Mouse (Mus musculus) adrenal gland, adult 2 months (tissue): ENCODE measurements around the gene Taar1. TPM values are rescaled to one million over a fixed set of nuclear protein-coding genes. Genes with fewer than 3 reads are reported as not detected.

Source experiments
- polyA plus RNA-seq: library from polyadenylated mRNA; depleted of rRNA; stranded (reverse); fragments of >200 nt; gene quantifications from 2 replicates; pipeline ENCODE4 v1.2.3, GENCODE M21; 2012; rRNA removed
- total RNA-seq, 2 experiments: library from RNA; stranded (reverse); gene quantifications; 2 replicates each; pipeline ENCODE4 v1.2.3; 2021

Gene Taar1
- total and polyA plus RNA-seq, 3 experiments: not detected

Other genes with a start within 250 kb of the Taar1 start
- gene Rps12, start 133.1 kb upstream of the Taar1 start, total RNA-seq: 100 to 1,000 TPM; 531 to 586 TPM
- 612 and 712 TPM in 2 replicates for gene Rps12, start 133.1 kb upstream of the Taar1 start, polyA plus RNA-seq
- gene Slc18b1, start 123.4 kb upstream of the Taar1 start, total RNA-seq: 10 to 100 TPM; 24.6 to 37.9 TPM
- gene Slc18b1, start 123.4 kb upstream of the Taar1 start, polyA plus RNA-seq: 16.4 and 17.1 TPM in 2 replicates
- 10 to 100 TPM in 1 of 2 experiments, 1 to 10 TPM in 1; 6.1 to 57.5 TPM for gene Vnn3, start 68.9 kb upstream of the Taar1 start, total RNA-seq
- 20.1 and 46.8 TPM in 2 replicates for gene Vnn3, start 68.9 kb upstream of the Taar1 start, polyA plus RNA-seq
- gene Vnn1, start 25.7 kb upstream of the Taar1 start, total RNA-seq: 10 to 100 TPM; 22.7 to 49.8 TPM
- gene Vnn1, start 25.7 kb upstream of the Taar1 start, polyA plus RNA-seq: 13.8 and 19.2 TPM in 2 replicates
- gene Taar2, start 18.2 kb downstream of the Taar1 start, total RNA-seq: not detected
- gene Taar2, start 18.2 kb downstream of the Taar1 start, polyA plus RNA-seq: not detected in 2 replicates
- gene Taar3, start 29.2 kb downstream of the Taar1 start, total RNA-seq: not detected
- gene Taar3, start 29.2 kb downstream of the Taar1 start, polyA plus RNA-seq: not detected in 2 replicates
- not detected for gene Taar4, start 40.1 kb downstream of the Taar1 start, total RNA-seq
- not detected in 2 replicates for gene Taar4, start 40.1 kb downstream of the Taar1 start, polyA plus RNA-seq
- gene Taar5, start 50.4 kb downstream of the Taar1 start, total RNA-seq: not detected
- not detected in 2 replicates for gene Taar5, start 50.4 kb downstream of the Taar1 start, polyA plus RNA-seq
- gene Taar6, start 65.3 kb downstream of the Taar1 start, total RNA-seq: not detected
- gene Taar6, start 65.3 kb downstream of the Taar1 start, polyA plus RNA-seq: not detected in 2 replicates
- gene Taar7a, start 73.1 kb downstream of the Taar1 start, total RNA-seq: not detected
- not detected in 2 replicates for gene Taar7a, start 73.1 kb downstream of the Taar1 start, polyA plus RNA-seq
- not detected for gene Taar7b, start 79.6 kb downstream of the Taar1 start, total RNA-seq
- not detected in 2 replicates for gene Taar7b, start 79.6 kb downstream of the Taar1 start, polyA plus RNA-seq
- not detected for gene Taar7d, start 106.9 kb downstream of the Taar1 start, total RNA-seq
- gene Taar7d, start 106.9 kb downstream of the Taar1 start, polyA plus RNA-seq: not detected in 2 replicates
- not detected for gene Taar7e, start 117.3 kb downstream of the Taar1 start, total RNA-seq
- gene Taar7e, start 117.3 kb downstream of the Taar1 start, polyA plus RNA-seq: not detected in 2 replicates
- gene Taar7f, start 129.2 kb downstream of the Taar1 start, total RNA-seq: not detected
- not detected in 2 replicates for gene Taar7f, start 129.2 kb downstream of the Taar1 start, polyA plus RNA-seq
- not detected for gene Taar8a, start 156.1 kb downstream of the Taar1 start, total RNA-seq
- gene Taar8a, start 156.1 kb downstream of the Taar1 start, polyA plus RNA-seq: not detected in 2 replicates
- gene Taar8b, start 171.9 kb downstream of the Taar1 start, total RNA-seq: not detected
- not detected in 2 replicates for gene Taar8b, start 171.9 kb downstream of the Taar1 start, polyA plus RNA-seq
- not detected for gene Taar8c, start 181.6 kb downstream of the Taar1 start, total RNA-seq
- gene Taar8c, start 181.6 kb downstream of the Taar1 start, polyA plus RNA-seq: not detected in 2 replicates
- not detected for gene Taar9, start 189.2 kb downstream of the Taar1 start, total RNA-seq
- not detected in 2 replicates for gene Taar9, start 189.2 kb downstream of the Taar1 start, polyA plus RNA-seq
- gene Stx7, start 228.9 kb downstream of the Taar1 start, total RNA-seq: 100 to 1,000 TPM; 115 to 182 TPM
- 48.7 and 66.3 TPM in 2 replicates for gene Stx7, start 228.9 kb downstream of the Taar1 start, polyA plus RNA-seq